ENCODE assay signal across 10 mouse cellular contexts in the genomic region with DNA sequence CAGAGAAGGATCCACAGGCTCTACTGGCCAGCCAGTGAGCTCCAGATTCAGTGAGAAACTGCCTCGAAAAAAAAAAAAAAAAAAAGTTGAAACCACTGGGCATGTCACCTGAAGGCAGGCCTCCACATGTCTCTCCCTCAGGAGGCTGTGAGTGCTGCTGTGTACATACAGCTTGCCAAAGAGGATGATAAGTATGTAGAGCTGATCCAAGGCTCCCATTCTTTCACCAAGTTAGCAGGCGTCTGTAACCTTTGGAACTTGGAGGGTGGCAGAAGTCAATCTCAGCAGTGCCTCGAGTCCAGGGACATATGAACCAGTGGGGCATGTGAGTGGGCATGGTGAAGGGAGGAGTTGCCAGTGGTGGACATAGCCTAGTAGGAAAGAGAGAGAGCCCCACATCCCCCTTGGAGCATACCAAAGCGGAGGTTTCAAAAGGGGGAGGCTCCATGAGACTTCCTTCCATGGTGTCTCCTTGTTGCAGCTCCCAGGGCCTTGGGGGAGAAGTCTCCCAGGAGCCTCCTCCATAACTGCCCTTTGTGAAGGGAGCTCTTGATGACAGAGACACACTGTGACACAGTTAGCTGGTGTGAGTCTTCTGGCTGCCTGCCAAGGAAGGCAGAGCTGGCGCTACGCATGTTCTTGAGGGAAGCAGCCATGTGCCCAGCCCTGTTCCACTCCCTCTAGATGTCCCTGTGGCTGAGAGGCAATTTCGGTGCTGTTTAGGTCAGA. TPM values are rescaled to one million over a fixed set of nuclear protein-coding genes. Genes with fewer than 3 reads are reported as not detected.
A peak's percentile ranks its signal among the peaks of the same experiment; 100 is the strongest.
DNase-seq lines count a peak whose midpoint lies in the region; ATAC-seq and TF ChIP-seq lines count a peak whose summit lies in the region.
"Had no signal": no experiment of that assay in that cellular context is flagged by ENCODE, and none has a peak within 500 bp of the region (broad histone marks: within the 10 kb centered on the region; RNA-seq: fewer than 3 reads in every experiment).

No protein-coding gene starts in this region.

- H3K4me1 ChIP-seq in midbrain, embryonic 14.5 days (ENCODE audit: control insufficient read depth, insufficient read depth, low read length), result no peaks in the 10 kb centered on the region
- no peaks in the 10 kb centered on the region for H3K4me1 ChIP-seq in midbrain, embryonic 15.5 days
- peaks cover 13% of the 10 kb centered on the region; the same call in 1 of the 2 replicates for H3K4me1 ChIP-seq in kidney, adult 2 months (ENCODE audit: control insufficient read depth, insufficient read depth, low read length)
- H3K4me1 ChIP-seq: midbrain, embryonic 12.5 days had no signal

- no peaks in the 10 kb centered on the region for H3K36me3 ChIP-seq in midbrain, embryonic 14.5 days (ENCODE audit: control insufficient read depth, insufficient read depth, low read length)
- no peaks in the 10 kb centered on the region for H3K36me3 ChIP-seq in midbrain, embryonic 15.5 days (replicated peaks)
- H3K36me3 ChIP-seq in kidney, adult 2 months (ENCODE audit: control insufficient read depth, insufficient read depth, low read length), result no peaks in the 10 kb centered on the region
- H3K36me3 ChIP-seq: midbrain, embryonic 12.5 days had no signal

- ATAC-seq in midbrain, embryonic 14.5 days (ENCODE audit: low FRiP score, low TSS enrichment), result no peak
- no peak for ATAC-seq in midbrain, embryonic 15.5 days (replicated peaks)
- ATAC-seq in megakaryocyte, adult 5-6 weeks (ENCODE audit: poor library complexity, severe bottlenecking), result no peak

- TF ChIP-seq POLR2A in kidney, adult 2 months (IDR thresholded peaks at IDR 0.05; ENCODE audit: low read depth, low read length), result no peak

- no peaks in the 10 kb centered on the region for H3K9me3 ChIP-seq in midbrain, embryonic 14.5 days (ENCODE audit: control insufficient read depth, low read length)
- no peaks in the 10 kb centered on the region for H3K9me3 ChIP-seq in midbrain, embryonic 15.5 days
- H3K9me3 ChIP-seq: midbrain, embryonic 12.5 days had no signal

- no peak overlapping the region for H3K4me2 ChIP-seq in midbrain, embryonic 14.5 days (ENCODE audit: low read length)
- no peak overlapping the region for H3K4me2 ChIP-seq in midbrain, embryonic 15.5 days
- H3K4me2 ChIP-seq: midbrain, embryonic 12.5 days had no signal

- 74% methylated on average over 7 of the region's 7 CpGs for WGBS in midbrain, embryonic 14.5 days
- 61% methylated on average over 7 of the region's 7 CpGs for WGBS in midbrain, embryonic 15.5 days
- 47% methylated on average over 7 of the region's 7 CpGs for WGBS in kidney, adult 2 months

- intact Hi-C loops in gastrocnemius, postnatal 36 days (cut with DNase I), result no loop called here

- H3K27ac ChIP-seq in midbrain, embryonic 14.5 days (replicated peaks; ENCODE audit: low read depth, low read length), result no peak overlapping the region
- no peak overlapping the region for H3K27ac ChIP-seq in midbrain, embryonic 15.5 days
- H3K27ac ChIP-seq in kidney, adult 2 months (ENCODE audit: insufficient read depth, low read depth, low read length), result no peak overlapping the region
- H3K27ac ChIP-seq: midbrain, embryonic 12.5 days had no signal

- peak; percentile 37 to 51 for DNase-seq in cerebellum, postnatal 14 days
- DNase-seq in cerebellum, adult 8-10 months, result no peak
- peak; percentile 53 for DNase-seq in midbrain, embryonic 14.5 days
- DNase-seq in kidney, adult 2 months, result peak; percentile 65
- peak; percentile 32 for DNase-seq in lung, postnatal 10 days
- no peak for DNase-seq in gastrocnemius, postnatal 36 days

- no peak overlapping the region for H3K4me3 ChIP-seq in midbrain, embryonic 14.5 days (replicated peaks; ENCODE audit: low read depth, low read length)
- H3K4me3 ChIP-seq in midbrain, embryonic 15.5 days, result no peak overlapping the region
- no peak overlapping the region for H3K4me3 ChIP-seq in kidney, adult 2 months (ENCODE audit: insufficient read depth, low read depth, low read length)
- H3K4me3 ChIP-seq: midbrain, embryonic 12.5 days had no signal

- TF ChIP-seq CTCF in kidney, adult 2 months (conservative IDR thresholded peaks at IDR 0.05; ENCODE audit: insufficient read depth, insufficient read length, low read depth, low read length), result no peak

- H3K27me3 ChIP-seq in midbrain, embryonic 14.5 days (ENCODE audit: control insufficient read depth, insufficient read depth, low read length), result no peaks in the 10 kb centered on the region
- H3K27me3 ChIP-seq in midbrain, embryonic 15.5 days (replicated peaks), result no peaks in the 10 kb centered on the region
- no peaks in the 10 kb centered on the region for H3K27me3 ChIP-seq in kidney, adult 2 months (replicated peaks; ENCODE audit: control insufficient read depth, insufficient read depth, low read length)
- H3K27me3 ChIP-seq: midbrain, embryonic 12.5 days had no signal

- H3K9ac ChIP-seq in midbrain, embryonic 14.5 days (replicated peaks; ENCODE audit: low read length), result no peak overlapping the region
- H3K9ac ChIP-seq in midbrain, embryonic 15.5 days, result no peak overlapping the region
- H3K9ac ChIP-seq: midbrain, embryonic 12.5 days had no signal

RNA-seq across cellular contexts. Expression of a gene that starts 6.6 kb away (rescaled TPM):
- not detected in 2 replicates for polyA plus RNA-seq in midbrain, embryonic 14.5 days (2014; fragmentation: Nextera tagmentation; extraction: Ambion mirVana)
- polyA plus RNA-seq in midbrain, embryonic 15.5 days (2015; fragmentation: Nextera tagmentation; extraction: Ambion mirVana), result not detected in 2 replicates
- polyA plus RNA-seq in kidney, adult 2 months (2012; rRNA removed), result 0.13 TPM in 1 of 2 replicates, not detected in the other
- total RNA-seq in megakaryocyte, adult 5-6 weeks (2015), result not detected in 2 replicates
- total RNA-seq in megakaryocyte, adult 5-6 weeks (2017), result not detected in 2 replicates
- total RNA-seq in gastrocnemius, postnatal 36 days (2021), result not detected
- polyA plus RNA-seq: heart, embryonic 16.5 days; midbrain, embryonic 12.5 days had no signal

RNA-seq across cellular contexts. Expression of a gene that starts 16.3 kb away (rescaled TPM):
- not detected in 2 replicates for polyA plus RNA-seq in midbrain, embryonic 14.5 days (2014; fragmentation: Nextera tagmentation; extraction: Ambion mirVana)
- not detected in 2 replicates for polyA plus RNA-seq in midbrain, embryonic 15.5 days (2015; fragmentation: Nextera tagmentation; extraction: Ambion mirVana)
- polyA plus RNA-seq in kidney, adult 2 months (2012; rRNA removed), result 0.20 and 0.31 TPM in 2 replicates
- not detected in 2 replicates for total RNA-seq in megakaryocyte, adult 5-6 weeks (2015)
- not detected in 2 replicates for total RNA-seq in megakaryocyte, adult 5-6 weeks (2017)
- not detected for total RNA-seq in gastrocnemius, postnatal 36 days (2021)
- polyA plus RNA-seq: heart, embryonic 16.5 days; midbrain, embryonic 12.5 days had no signal

RNA-seq across cellular contexts. Expression of a gene that starts 38.6 kb away (rescaled TPM):
- not detected in 2 replicates for polyA plus RNA-seq in midbrain, embryonic 14.5 days (2014; fragmentation: Nextera tagmentation; extraction: Ambion mirVana)
- polyA plus RNA-seq in midbrain, embryonic 15.5 days (2015; fragmentation: Nextera tagmentation; extraction: Ambion mirVana), result not detected in 2 replicates
- polyA plus RNA-seq in kidney, adult 2 months (2012; rRNA removed), result 391 and 483 TPM in 2 replicates
- total RNA-seq in megakaryocyte, adult 5-6 weeks (2015), result not detected in 2 replicates
- not detected in 2 replicates for total RNA-seq in megakaryocyte, adult 5-6 weeks (2017)
- total RNA-seq in gastrocnemius, postnatal 36 days (2021), result not detected
- polyA plus RNA-seq: heart, embryonic 16.5 days; midbrain, embryonic 12.5 days had no signal

RNA-seq across cellular contexts. Expression of a gene that starts 55.2 kb away (rescaled TPM):
- not detected in 2 replicates for polyA plus RNA-seq in midbrain, embryonic 14.5 days (2014; fragmentation: Nextera tagmentation; extraction: Ambion mirVana)
- not detected in 2 replicates for polyA plus RNA-seq in midbrain, embryonic 15.5 days (2015; fragmentation: Nextera tagmentation; extraction: Ambion mirVana)
- 1.6 and 2.0 TPM in 2 replicates for polyA plus RNA-seq in kidney, adult 2 months (2012; rRNA removed)
- not detected in 2 replicates for total RNA-seq in megakaryocyte, adult 5-6 weeks (2015)
- not detected in 2 replicates for total RNA-seq in megakaryocyte, adult 5-6 weeks (2017)
- not detected for total RNA-seq in gastrocnemius, postnatal 36 days (2021)
- polyA plus RNA-seq: heart, embryonic 16.5 days; midbrain, embryonic 12.5 days had no signal

Comparison
In these comparisons a context has a peak if more than half of its experiments do, and no peak if none do; other contexts are left out.
1. DNase-seq: peak in cerebellum, postnatal 14 days (2 of 2), midbrain, embryonic 14.5 days (single experiment), kidney, adult 2 months (single experiment) and lung, postnatal 10 days (single experiment); none in cerebellum, adult 8-10 months (single experiment) and gastrocnemius, postnatal 36 days (0 of 2).
2. RNA of a gene that starts 38.6 kb away (polyA plus RNA-seq): 391 to 483 TPM in kidney, adult 2 months; not detected in midbrain, embryonic 14.5 days and not detected in midbrain, embryonic 15.5 days; every median in the first group is over 100 times any median in the second.